Mouse (Mus musculus) myocyte (in vitro differentiated cells): Measurements from ENCODE around the gene Sec22c.

Source experiments
- E2F4 ChIP-seq: IDR thresholded peaks from one replicate; pipeline ENCODE4 v1.6.1; 2011; ENCODE audit warnings: mild to moderate bottlenecking, control low read depth, moderate library complexity; ENCODE audit not compliant: insufficient read depth
- MAX ChIP-seq: IDR thresholded peaks from one replicate; pipeline ENCODE4 v1.6.1; 2011; ENCODE audit warnings: low read depth, mild to moderate bottlenecking, control low read depth
- MYOG ChIP-seq, 3 experiments: IDR thresholded peaks; one replicate each; pipeline ENCODE4 v1.6.1; 2011; ENCODE audit warnings: control low read depth in 2 of 3, low read depth in 2 of 3, mild to moderate bottlenecking in 2 of 3; ENCODE audit not compliant: insufficient read length in 2 of 3, control insufficient read depth in 1 of 3, insufficient read depth in 1 of 3
- POLR2A ChIP-seq: IDR thresholded peaks from one replicate; pipeline ENCODE4 v1.6.1; 2011; ENCODE audit warnings: low read depth, mild to moderate bottlenecking, control low read depth, moderate library complexity; ENCODE audit not compliant: insufficient read length
- POLR2AphosphoS2 ChIP-seq: IDR thresholded peaks from one replicate; pipeline ENCODE4 v1.6.1; 2011; ENCODE audit warnings: low read depth, control low read depth; ENCODE audit not compliant: insufficient read length
- REST ChIP-seq: IDR thresholded peaks from one replicate; pipeline ENCODE4 v1.6.1; 2011; ENCODE audit warnings: mild to moderate bottlenecking, control low read depth, moderate library complexity; ENCODE audit not compliant: insufficient read depth, insufficient read length
- TCF3 ChIP-seq: IDR thresholded peaks from one replicate; pipeline ENCODE4 v1.6.1; 2011; ENCODE audit warnings: low read depth, control low read depth; ENCODE audit not compliant: insufficient read length
- USF1 ChIP-seq: IDR thresholded peaks from one replicate; pipeline ENCODE4 v1.6.1; 2011; ENCODE audit warnings: low read depth, mild to moderate bottlenecking, control low read depth, moderate library complexity

DNA sequence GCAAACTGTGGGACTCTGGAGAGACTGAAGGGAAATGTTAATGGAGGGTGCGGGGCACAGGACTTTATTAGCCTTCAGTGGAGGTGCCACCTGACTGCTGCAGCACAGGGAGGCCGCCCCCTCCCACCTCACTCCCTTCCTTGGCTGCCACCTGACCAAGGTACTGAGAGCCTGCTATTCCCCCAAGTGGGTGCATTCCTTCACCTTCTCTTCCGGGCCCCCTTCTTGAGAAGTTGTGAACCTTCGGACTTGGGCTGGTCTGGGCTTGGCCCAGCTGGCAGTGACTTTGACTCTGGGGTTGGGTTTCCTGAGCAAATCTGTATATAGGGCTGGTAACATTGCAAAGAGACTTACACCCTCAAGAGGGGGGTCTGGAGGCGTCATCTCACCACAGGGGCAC is 49.0 kb downstream of the Sec22c start:
- TF ChIP-seq MAX, result no peak
- TF ChIP-seq POLR2A, result no peak
- no peak for TF ChIP-seq E2F4
- no peak for TF ChIP-seq USF1
- no peak for TF ChIP-seq POLR2AphosphoS2
- no peak for TF ChIP-seq MYOG (IDR thresholded peaks at IDR 0.05; ENCODE audit: control insufficient read depth in 1 of 3, insufficient read depth in 1 of 3, insufficient read length in 2 of 3, low read depth in 2 of 3)
- no peak for TF ChIP-seq TCF3
- TF ChIP-seq REST, result no peak
